Mouse (Mus musculus) mature B cell (primary cell): Measurements from ENCODE around the gene Gm10273.

Source experiments
- in situ Hi-C: fragments of 300-500 bp; cut with MboI; formaldehyde crosslinking; loops from 2 replicates; pipeline ENCODE4 v1.14.3; 2019

Gene Gm10273

GRCm38 (mm10) chr10:59402899-59403792 lies 7.7 kb downstream of the Gm10273 start, which contains the start of gene Pla2g12b:
Gene Pla2g12b, plus strand, starts transcription at chr10:59403660.
- in situ Hi-C loops = no loop called here

GRCm38 (mm10) chr10:59403793-59404149 lies 8.3 kb downstream of the Gm10273 start:
- in situ Hi-C loops = no loop called here

DNA sequence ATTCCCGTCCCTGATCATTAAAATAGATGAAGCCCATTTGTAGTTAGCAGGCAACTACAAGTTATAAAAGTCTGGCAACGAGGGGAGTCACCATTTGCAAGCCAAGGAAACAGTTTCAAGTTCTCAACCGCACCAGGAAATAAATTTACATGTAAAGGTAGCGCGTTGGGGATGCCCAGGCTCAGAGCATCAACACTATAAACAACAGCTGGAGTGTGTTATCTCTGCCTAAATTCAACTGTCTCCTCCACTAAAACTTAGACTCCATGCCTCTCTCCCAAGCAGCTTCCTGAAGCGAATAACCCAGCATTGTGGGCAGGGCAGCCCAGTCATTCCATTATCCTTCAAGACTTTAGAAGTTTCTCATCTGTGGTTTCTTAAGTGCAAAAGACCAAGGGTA lies 13.1 kb downstream of the Gm10273 start:
- in situ Hi-C loops = no loop called here

GRCm38 (mm10) chr10:59410264-59410663 lies 14.8 kb downstream of the Gm10273 start:
- in situ Hi-C loops = no loop called here

- in situ Hi-C loops = no loop called here
These were observed 18.3 kb downstream of the Gm10273 start for GRCm38 (mm10) chr10:59413711-59414110.

GRCm38 (mm10) chr10:59416623-59417022 lies 21.2 kb downstream of the Gm10273 start:
- in situ Hi-C loops = no loop called here

GRCm38 (mm10) chr10:59419516-59419915 lies 24.1 kb downstream of the Gm10273 start:
- in situ Hi-C loops = no loop called here

- in situ Hi-C loops = no loop called here
These were observed 29.0 kb downstream of the Gm10273 start for GRCm38 (mm10) chr10:59424453-59424852.

DNA sequence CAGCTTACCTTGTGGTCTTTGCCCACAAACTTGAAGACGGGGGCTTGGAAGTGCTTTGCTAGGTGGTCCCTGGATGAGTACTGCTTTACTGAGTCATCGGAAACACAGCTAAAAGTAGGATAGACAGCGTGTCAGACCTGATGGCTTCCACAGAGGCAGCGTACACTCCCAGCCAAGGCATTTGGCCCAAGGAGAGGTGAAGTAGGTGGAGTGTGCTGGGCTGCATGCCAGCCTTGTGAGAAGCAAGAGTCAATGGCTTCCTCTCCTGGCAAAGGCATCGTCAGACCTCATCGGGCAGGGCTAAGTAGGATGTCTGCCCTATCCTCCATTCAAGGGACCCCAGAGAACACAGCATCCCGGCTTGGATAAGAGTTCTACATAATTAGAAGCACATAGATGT lies 29.9 kb downstream of the Gm10273 start:
- in situ Hi-C loops = no loop called here

DNA sequence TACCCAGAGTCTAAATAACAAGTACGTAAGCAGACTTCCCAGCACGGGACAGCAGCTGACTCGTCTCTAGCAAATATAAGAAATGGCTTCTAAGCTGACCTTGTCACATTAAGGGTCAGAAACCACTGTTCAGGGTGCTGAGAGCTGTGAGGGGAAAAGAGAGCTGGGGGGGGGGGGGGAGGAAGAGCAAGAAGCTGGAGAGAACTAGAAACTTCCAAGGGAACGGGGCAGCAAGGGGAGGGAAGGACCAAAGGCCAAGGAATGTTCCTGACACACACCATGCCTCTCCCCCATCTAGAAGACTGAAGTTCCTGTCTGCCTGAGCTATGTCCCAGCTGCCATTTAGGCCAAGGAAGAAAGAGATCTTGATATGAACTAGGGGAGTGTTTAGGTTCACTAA lies 30.9 kb downstream of the Gm10273 start:
- in situ Hi-C loops = no loop called here

DNA sequence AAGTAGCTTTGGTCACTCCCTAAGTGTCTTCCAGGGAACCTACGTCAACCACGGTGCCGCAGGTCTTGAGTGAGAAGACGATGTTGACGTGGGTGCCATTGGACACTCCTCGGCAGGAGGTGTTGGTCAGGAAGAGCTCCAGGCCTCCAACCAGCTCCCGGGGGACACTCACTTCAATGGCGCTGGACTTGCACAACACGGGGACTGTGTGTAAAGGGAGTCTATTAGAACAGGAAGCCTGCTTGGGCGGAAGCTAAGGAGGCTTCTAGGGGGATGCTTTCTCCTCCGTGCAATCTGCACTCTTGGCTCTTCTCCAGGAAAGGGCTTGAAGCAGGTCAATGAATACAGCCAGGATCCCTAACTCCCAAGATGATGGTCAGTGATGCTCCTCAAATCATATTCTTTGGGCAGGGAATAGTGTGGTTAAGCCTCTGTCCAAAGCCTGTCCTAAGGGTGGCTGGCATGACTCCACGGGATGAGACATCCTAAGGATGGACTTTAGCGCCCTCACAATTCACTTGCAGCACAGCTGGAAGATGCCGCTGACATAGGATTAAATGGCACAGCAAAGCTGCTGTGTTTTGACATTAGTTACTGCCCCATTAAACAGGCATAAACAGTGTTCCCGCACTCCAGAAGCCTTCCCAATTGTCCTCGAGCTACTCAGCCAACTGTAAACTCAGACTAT lies 34.2 kb downstream of the Gm10273 start:
- in situ Hi-C loops = no loop called here

- in situ Hi-C loops = no loop called here
These were observed 35.3 kb downstream of the Gm10273 start for GRCm38 (mm10) chr10:59430701-59431218.

GRCm38 (mm10) chr10:59435746-59436145 lies 40.3 kb downstream of the Gm10273 start:
- in situ Hi-C loops = no loop called here

DNA sequence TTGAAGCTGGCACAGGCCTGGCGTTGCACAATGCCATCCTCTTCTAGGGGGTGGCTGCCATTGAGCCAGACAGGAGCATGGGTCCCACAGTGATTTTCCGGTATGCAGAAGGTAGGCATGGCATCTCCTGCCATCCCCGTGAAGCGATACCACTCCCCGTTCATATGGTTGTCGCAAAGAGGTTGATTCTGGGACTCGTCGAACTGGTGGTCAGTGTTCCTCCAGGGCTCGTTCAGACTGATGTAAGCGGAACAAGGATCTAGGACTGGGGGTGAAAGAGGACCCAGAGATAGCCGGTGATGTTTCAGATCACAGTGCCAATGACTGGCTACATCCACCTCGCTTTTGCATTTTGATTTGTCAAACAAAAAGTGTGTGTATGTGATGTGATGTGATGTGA lies 43.2 kb downstream of the Gm10273 start:
- in situ Hi-C loops = no loop called here

DNA sequence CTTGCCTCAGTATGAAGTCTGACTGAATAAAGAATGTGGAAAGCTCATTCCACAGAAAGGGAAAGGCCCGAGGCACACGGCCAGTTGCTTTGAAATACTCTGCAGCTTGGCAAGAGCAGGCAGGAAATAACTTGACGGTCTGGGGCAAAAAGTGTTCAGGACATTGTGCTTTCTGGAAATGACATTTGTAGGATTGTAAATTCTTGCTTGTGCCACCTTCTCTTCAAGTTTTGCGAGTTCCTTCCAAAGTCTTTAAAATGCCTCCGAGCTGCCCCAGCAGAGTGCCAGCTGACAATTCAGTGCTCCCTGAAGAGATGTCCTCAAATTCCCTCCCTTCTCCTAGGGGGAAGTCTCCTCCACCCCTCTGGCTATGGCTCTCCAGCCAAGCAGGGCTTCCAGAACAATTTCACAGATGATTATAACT lies 44.1 kb downstream of the Gm10273 start:
- in situ Hi-C loops = no loop called here

DNA sequence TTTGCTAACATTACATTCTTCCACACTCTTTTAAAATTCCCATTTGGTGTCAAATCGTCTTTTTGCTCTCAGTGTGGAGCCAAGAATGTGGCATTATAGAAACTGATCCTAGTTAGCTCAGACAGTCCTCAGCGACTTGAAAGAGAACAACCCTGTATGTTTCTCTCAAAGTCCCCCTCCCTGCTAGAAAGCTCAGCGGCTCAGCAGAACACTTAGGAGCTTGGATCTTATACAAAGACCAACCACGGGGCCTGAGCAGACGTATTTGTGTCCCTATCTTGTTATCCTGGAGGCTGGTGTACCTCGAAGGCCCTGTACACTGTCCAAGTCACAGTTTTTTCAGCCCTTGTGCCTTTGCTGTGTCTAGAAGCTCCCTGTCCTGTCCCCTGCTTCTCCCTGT lies 44.7 kb downstream of the Gm10273 start:
- in situ Hi-C loops = no loop called here

GRCm38 (mm10) chr10:59441735-59442134 lies 46.3 kb downstream of the Gm10273 start, which contains the start of gene Oit3:
Gene Oit3, minus strand, starts transcription at chr10:59441778.
- in situ Hi-C loops = no loop called here

- in situ Hi-C loops = no loop called here
These were observed 47.8 kb downstream of the Gm10273 start for GRCm38 (mm10) chr10:59443212-59443611.

DNA sequence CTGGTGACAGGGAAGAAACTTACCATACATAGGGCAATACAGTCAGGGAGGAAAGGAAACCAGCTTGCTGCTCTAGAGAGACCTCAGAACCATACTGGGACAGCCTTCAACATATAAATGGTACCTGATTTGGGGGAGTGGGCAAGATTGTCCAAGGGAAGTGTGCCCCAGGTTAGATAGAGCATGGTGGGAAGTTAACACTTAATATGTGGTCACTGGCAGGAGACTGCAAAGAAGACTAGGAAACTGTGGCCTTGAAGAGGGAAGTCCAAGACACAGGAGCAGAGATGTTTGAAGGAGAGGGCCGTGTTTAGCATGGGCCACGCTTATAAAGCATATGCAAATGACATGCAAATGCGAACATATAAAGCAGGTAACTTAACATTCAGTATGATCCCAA lies 48.7 kb downstream of the Gm10273 start:
- in situ Hi-C loops = no loop called here

DNA sequence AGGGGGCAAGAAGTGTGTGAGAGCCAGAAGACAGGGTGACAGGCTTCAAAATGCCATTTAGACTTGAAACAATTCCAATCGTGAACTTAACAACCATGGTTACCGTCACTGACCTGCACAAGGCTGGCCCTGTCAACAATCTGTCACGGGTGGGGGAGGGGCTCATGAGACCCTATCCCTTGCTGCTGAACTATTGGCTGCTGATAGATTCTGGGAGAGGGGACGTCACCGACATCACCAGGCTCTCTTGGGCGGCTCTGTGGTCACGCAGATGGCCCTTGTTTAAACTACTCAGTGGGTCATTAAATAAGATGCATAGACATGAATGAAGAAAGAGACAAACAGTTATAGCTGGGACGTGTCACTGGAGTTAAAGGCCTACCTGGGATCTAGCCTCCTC lies 49.2 kb downstream of the Gm10273 start:
- in situ Hi-C loops = no loop called here
